Mouse (Mus musculus): ENCODE measurements around the gene Sgsh. TPM values are rescaled to one million over a fixed set of nuclear protein-coding genes. Genes with fewer than 3 reads are reported as not detected.

The Sgsh gene
- total and polyA plus RNA-seq, 3 experiments = 13.2 to 26.5 (median 14.5) TPM

DNA sequence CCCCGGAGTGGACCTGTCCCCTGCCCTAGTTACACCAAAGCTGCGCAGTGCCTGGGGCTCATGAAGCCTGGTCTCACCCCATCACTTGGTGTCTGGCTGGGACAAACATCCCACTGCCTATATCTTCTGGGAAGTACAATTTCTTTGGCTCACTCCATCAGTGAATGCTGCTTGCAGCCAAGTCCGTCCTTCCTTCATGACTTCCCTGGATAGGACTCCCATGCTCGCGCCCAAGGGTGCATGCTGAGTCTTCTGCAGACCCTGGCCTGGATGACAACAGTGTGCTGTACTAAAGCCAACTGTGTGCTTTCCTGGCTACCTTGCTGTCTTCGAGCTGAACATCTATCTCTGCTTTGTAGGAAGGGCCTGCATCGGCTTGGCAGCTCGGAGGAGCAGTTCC lies 11.2 kb downstream of the Sgsh start:
- peaks cover 5% of the 10 kb centered on the region; the same call in 1 of the 2 replicates for H3K27me3 ChIP-seq (ENCODE audit: insufficient read depth, low read length)
- H3K4me3 ChIP-seq (ENCODE audit: low read depth, low read length) = no peak overlapping the region
- peaks cover 26% of the 10 kb centered on the region for H3K4me1 ChIP-seq (ENCODE audit: insufficient read depth, low read depth, low read length)
- TF ChIP-seq TAL1 (conservative IDR thresholded peaks at IDR 0.05; ENCODE audit: low read depth, low read length) (no peak), CTCF (IDR thresholded peaks at IDR 0.05; ENCODE audit: low read depth, low read length) (no peak), GATA2 (IDR thresholded peaks at IDR 0.05; ENCODE audit: borderline replicate concordance, low read depth, low read length) (no peak), GATA1 (IDR thresholded peaks at IDR 0.05; ENCODE audit: borderline replicate concordance, low read length) (no peak), POLR2AphosphoS5 (IDR thresholded peaks at IDR 0.05; ENCODE audit: insufficient replicate concordance, low read depth, low read length) (no peak)
- ATAC-seq (ENCODE audit: extremely low read depth, insufficient number of reproducible peaks, low FRiP score, poor library complexity, severe bottlenecking) (no peak), DNase-seq (ENCODE audit: low spot score) (no peak)
- no peaks in the 10 kb centered on the region for H3K9me3 ChIP-seq (replicated peaks)
- peaks cover 52% of the 10 kb centered on the region for H3K36me3 ChIP-seq (replicated peaks)

DNA sequence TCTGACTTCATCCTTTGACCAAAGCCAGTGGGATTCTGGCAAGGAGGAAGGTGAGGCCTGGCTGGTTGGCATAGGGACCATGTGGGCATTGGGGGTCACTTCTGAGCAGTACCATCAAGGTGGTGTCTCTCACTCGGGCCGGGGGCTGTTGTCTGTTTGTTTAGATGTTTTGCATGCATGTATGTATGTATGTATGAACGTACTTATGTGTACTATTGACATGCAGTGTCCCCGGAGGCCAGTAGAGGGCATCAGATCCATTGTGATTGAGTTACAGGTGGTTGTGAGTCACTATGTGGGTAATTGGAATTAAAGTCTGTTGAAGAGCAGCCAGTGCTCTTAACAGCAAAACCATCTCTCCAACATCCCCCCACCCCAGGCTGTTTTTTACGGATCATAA lies 15.7 kb downstream of the Sgsh start:
- H3K27me3 ChIP-seq (ENCODE audit: insufficient read depth, low read length) = peaks cover 25% of the 10 kb centered on the region
- H3K4me3 ChIP-seq (ENCODE audit: low read depth, low read length) = no peak overlapping the region
- DNase-seq (ENCODE audit: low spot score) (peak; percentile 38), ATAC-seq (ENCODE audit: extremely low read depth, insufficient number of reproducible peaks, low FRiP score, poor library complexity, severe bottlenecking) (0 out of 2 replicates have a peak, but pooled peaks have one; percentile 50)
- TF ChIP-seq TAL1 (conservative IDR thresholded peaks at IDR 0.05; ENCODE audit: low read depth, low read length) (no peak), CTCF (IDR thresholded peaks at IDR 0.05; ENCODE audit: low read depth, low read length) (peak; percentile 94), GATA1 (IDR thresholded peaks at IDR 0.05; ENCODE audit: borderline replicate concordance, low read length) (no peak)
- H3K9me3 ChIP-seq (replicated peaks) = no peaks in the 10 kb centered on the region
- H3K36me3 ChIP-seq (replicated peaks) = peaks cover 11% of the 10 kb centered on the region
- peaks cover 5% of the 10 kb centered on the region; the same call in 1 of the 2 replicates for H3K4me1 ChIP-seq (ENCODE audit: insufficient read depth, low read depth, low read length)

DNA sequence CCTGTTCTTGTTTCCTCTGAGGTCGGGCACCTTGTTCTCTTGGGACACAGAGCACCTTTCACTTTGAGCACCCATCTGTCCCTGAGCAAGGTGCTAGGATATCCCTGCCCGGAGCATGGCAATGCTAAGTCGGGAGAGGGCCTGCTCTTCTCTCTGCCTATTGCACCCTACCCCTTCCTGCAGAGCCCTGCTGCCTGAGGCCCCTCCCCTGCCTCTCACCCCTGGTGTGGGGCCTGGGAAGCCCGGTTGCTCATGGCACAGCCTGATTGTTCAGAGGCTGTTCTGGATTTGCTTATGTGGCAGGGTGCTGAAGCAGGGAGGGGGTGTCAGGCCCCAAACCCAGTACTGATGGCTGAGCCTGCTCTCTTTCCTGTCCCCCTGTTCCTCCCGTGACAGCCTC lies 16.2 kb downstream of the Sgsh start:
- Histone ChIP-seq H3K9me3 (replicated peaks) (no peaks in the 10 kb centered on the region), H3K27me3 (ENCODE audit: insufficient read depth, low read length) (peaks cover 25% of the 10 kb centered on the region), H3K4me3 (ENCODE audit: low read depth, low read length) (no peak overlapping the region), H3K36me3 (replicated peaks) (peaks cover 6% of the 10 kb centered on the region), H3K4me1 (ENCODE audit: insufficient read depth, low read depth, low read length) (peaks cover 5% of the 10 kb centered on the region; the same call in 1 of the 2 replicates)
- ATAC-seq (ENCODE audit: extremely low read depth, insufficient number of reproducible peaks, low FRiP score, poor library complexity, severe bottlenecking) (no peak), DNase-seq (ENCODE audit: low spot score) (no peak)
- TF ChIP-seq GATA1 (IDR thresholded peaks at IDR 0.05; ENCODE audit: borderline replicate concordance, low read length) = no peak
- no peak for TF ChIP-seq POLR2AphosphoS5 (IDR thresholded peaks at IDR 0.05; ENCODE audit: insufficient replicate concordance, low read depth, low read length)
- TF ChIP-seq CTCF (IDR thresholded peaks at IDR 0.05; ENCODE audit: low read depth, low read length) = no peak
- TF ChIP-seq TAL1 (conservative IDR thresholded peaks at IDR 0.05; ENCODE audit: low read depth, low read length) = no peak
- TF ChIP-seq GATA2 (IDR thresholded peaks at IDR 0.05; ENCODE audit: borderline replicate concordance, low read depth, low read length) = no peak

DNA sequence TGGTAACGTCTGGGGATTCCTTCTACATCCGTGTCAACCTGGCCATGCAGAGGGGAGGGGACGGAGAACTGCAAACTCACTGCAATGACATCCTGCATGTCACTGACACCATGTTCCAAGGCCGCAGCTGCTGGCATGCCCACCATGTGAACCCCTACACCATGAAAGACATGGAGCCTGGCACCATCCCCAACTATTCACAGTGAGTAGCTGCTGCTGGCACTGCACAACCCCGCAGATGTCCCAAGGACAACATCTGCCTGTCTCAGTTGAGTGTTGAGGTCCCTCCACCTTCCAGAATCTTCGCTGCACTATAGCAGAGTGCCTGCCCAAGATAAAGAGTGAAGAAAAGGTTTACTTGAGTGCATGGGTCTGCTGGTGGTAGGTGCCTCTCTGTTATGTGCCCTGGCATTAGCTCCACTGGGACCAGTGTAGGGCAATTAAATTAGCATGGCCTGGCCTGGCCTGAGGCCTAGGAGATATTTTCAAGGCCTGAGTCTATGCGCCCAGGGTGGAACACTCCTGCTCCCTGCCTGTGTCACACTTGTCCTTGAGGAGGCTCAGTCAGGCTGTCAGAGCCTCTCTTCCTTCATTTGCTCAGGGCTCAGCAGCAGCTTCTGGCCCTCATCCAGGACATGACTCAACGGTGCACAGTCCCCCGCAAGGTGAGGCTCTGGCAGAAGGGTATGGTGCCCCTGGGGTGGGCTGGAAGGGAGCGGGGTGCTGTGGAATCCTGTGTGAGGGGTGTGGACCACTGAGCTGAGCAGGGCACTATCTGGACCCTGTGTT lies 16.9 kb downstream of the Sgsh start:
- no peaks in the 10 kb centered on the region for H3K36me3 ChIP-seq (replicated peaks)
- H3K4me1 ChIP-seq (ENCODE audit: insufficient read depth, low read depth, low read length) = peaks cover 5% of the 10 kb centered on the region; the same call in 1 of the 2 replicates
- DNase-seq (ENCODE audit: low spot score) (no peak), ATAC-seq (ENCODE audit: extremely low read depth, insufficient number of reproducible peaks, low FRiP score, poor library complexity, severe bottlenecking) (no peak)
- H3K9me3 ChIP-seq (replicated peaks) = no peaks in the 10 kb centered on the region
- H3K27me3 ChIP-seq (ENCODE audit: insufficient read depth, low read length) = peaks cover 32% of the 10 kb centered on the region
- no peak for TF ChIP-seq CTCF (IDR thresholded peaks at IDR 0.05; ENCODE audit: low read depth, low read length)
- no peak for TF ChIP-seq GATA2 (IDR thresholded peaks at IDR 0.05; ENCODE audit: borderline replicate concordance, low read depth, low read length)
- TF ChIP-seq POLR2AphosphoS5 (IDR thresholded peaks at IDR 0.05; ENCODE audit: insufficient replicate concordance, low read depth, low read length) = no peak
- no peak for TF ChIP-seq TAL1 (conservative IDR thresholded peaks at IDR 0.05; ENCODE audit: low read depth, low read length)
- no peak for TF ChIP-seq GATA1 (IDR thresholded peaks at IDR 0.05; ENCODE audit: borderline replicate concordance, low read length)
- no peak overlapping the region for H3K4me3 ChIP-seq (ENCODE audit: low read depth, low read length)

DNA sequence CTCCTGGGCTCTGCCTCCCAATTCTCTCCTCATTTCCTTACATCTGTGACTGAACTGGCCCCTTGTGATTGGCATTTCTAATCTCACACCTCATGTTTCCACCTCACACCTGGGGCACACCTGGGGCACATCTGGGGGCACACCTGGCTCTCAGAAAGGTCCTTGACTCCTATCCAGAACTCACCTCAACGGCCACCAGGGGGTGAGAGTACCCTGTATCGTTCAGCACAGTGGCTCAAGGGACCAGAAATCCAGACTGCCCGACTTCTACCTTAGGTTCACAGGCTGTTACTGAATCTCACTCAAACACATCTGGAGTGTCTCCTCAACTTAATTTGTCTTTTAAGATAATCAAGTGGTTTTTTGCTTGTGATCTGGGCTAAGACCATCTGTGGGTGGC lies 23.4 kb downstream of the Sgsh start:
- Histone ChIP-seq H3K27me3 (ENCODE audit: insufficient read depth, low read length) (peaks cover 57% of the 10 kb centered on the region), H3K4me1 (ENCODE audit: insufficient read depth, low read depth, low read length) (no peaks in the 10 kb centered on the region), H3K36me3 (replicated peaks) (no peaks in the 10 kb centered on the region), H3K9me3 (replicated peaks) (no peaks in the 10 kb centered on the region), H3K4me3 (ENCODE audit: low read depth, low read length) (no peak overlapping the region)
- no peak for ATAC-seq (ENCODE audit: extremely low read depth, insufficient number of reproducible peaks, low FRiP score, poor library complexity, severe bottlenecking)
- DNase-seq (ENCODE audit: low spot score) = no peak
- TF ChIP-seq GATA2 (IDR thresholded peaks at IDR 0.05; ENCODE audit: borderline replicate concordance, low read depth, low read length) = no peak
- TF ChIP-seq TAL1 (conservative IDR thresholded peaks at IDR 0.05; ENCODE audit: low read depth, low read length) = no peak

DNA sequence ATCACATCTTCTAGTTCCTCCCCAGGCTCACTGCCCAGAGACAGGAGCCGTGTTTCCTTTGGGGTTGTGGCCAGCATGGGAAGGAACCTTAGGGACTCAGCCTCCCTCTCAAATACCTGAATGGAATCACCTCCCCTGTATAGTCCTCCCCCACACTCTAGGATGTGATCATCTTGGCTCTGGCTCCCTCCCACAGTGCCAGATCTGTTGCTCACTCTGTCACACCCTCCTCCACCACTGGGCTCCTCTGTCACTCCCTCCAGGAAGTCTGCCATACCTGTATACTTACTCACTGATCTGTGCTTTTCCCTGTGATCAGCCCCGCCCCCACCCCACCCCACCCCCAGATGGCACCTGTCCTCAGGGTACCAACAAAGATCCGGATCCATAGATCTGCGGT lies 24.7 kb downstream of the Sgsh start:
- TF ChIP-seq POLR2AphosphoS5 (IDR thresholded peaks at IDR 0.05; ENCODE audit: insufficient replicate concordance, low read depth, low read length) = no peak
- TF ChIP-seq GATA1 (IDR thresholded peaks at IDR 0.05; ENCODE audit: borderline replicate concordance, low read length) = no peak
- TF ChIP-seq GATA2 (IDR thresholded peaks at IDR 0.05; ENCODE audit: borderline replicate concordance, low read depth, low read length) = no peak
- TF ChIP-seq CTCF (IDR thresholded peaks at IDR 0.05; ENCODE audit: low read depth, low read length) = no peak
- TF ChIP-seq TAL1 (conservative IDR thresholded peaks at IDR 0.05; ENCODE audit: low read depth, low read length) = no peak

More for the DNA sequence above, 24.7 kb downstream of the Sgsh start:
- Histone ChIP-seq H3K36me3 (replicated peaks) (no peaks in the 10 kb centered on the region), H3K4me3 (ENCODE audit: low read depth, low read length) (no peak overlapping the region), H3K27me3 (ENCODE audit: insufficient read depth, low read length) (peaks cover 54% of the 10 kb centered on the region), H3K9me3 (replicated peaks) (peaks cover 1% of the 10 kb centered on the region; the same call in 1 of the 2 replicates), H3K4me1 (ENCODE audit: insufficient read depth, low read depth, low read length) (no peaks in the 10 kb centered on the region)
- ATAC-seq (ENCODE audit: extremely low read depth, insufficient number of reproducible peaks, low FRiP score, poor library complexity, severe bottlenecking) (no peak), DNase-seq (ENCODE audit: low spot score) (no peak)

Data from G1E (cell line).